Mouse (Mus musculus): ENCODE measurements at regions not wholly inside any gene's neighbourhood (a gene's known extent, or its start where the extent isn't known, plus 50 kb on each side); places are given as distances from the start of the nearest gene placed in this dataset.
A peak's percentile ranks its signal among the peaks of the same experiment; 100 is the strongest.

DNA sequence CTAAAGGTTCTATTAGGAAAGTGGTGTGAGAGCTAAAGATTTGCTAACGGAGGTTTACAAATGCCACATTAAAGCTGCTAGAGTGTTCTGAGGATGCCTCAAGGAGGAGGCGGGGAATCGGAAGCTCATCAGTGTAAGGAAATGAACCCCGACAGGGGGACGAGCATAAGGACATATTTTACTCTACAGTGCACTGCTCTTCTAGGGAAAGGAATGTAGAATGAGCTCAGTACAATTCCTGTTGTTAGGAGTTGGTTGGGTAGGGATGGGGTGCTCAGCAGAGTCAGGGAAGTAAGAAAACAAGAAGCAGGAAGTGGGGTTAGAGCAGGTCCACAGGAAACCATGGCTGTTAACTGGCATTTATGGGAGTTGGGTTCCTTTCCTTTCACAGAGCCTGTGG lies 54.6 kb downstream of the Mex3b start:
- no peak overlapping the region for H3K9ac ChIP-seq (replicated peaks)
- 83% methylated on average over 5 of the region's 5 CpGs for WGBS
- no peak overlapping the region for H3K4me3 ChIP-seq
- ATAC-seq (ENCODE audit: low FRiP score, low read depth) = no peak
- no peaks in the 10 kb centered on the region for H3K9me3 ChIP-seq
- H3K27ac ChIP-seq (replicated peaks) = no peak overlapping the region
- H3K4me2 ChIP-seq (replicated peaks) = no peak overlapping the region
- H3K36me3 ChIP-seq = no peaks in the 10 kb centered on the region
- no peaks in the 10 kb centered on the region for H3K4me1 ChIP-seq
- H3K27me3 ChIP-seq = no peaks in the 10 kb centered on the region

- Histone ChIP-seq H3K9ac (replicated peaks) (no peak overlapping the region), H3K27ac (replicated peaks) (no peak overlapping the region), H3K9me3 (no peaks in the 10 kb centered on the region), H3K36me3 (no peaks in the 10 kb centered on the region), H3K4me2 (replicated peaks) (no peak overlapping the region), H3K27me3 (no peaks in the 10 kb centered on the region), H3K4me3 (no peak overlapping the region), H3K4me1 (no peaks in the 10 kb centered on the region)
- no peak for ATAC-seq (ENCODE audit: low FRiP score, low read depth)
- 85% methylated on average over 11 of the region's 11 CpGs for WGBS
These were observed 56.3 kb downstream of the Mex3b start for GRCm38 (mm10) chr7:82923220-82924071.

DNA sequence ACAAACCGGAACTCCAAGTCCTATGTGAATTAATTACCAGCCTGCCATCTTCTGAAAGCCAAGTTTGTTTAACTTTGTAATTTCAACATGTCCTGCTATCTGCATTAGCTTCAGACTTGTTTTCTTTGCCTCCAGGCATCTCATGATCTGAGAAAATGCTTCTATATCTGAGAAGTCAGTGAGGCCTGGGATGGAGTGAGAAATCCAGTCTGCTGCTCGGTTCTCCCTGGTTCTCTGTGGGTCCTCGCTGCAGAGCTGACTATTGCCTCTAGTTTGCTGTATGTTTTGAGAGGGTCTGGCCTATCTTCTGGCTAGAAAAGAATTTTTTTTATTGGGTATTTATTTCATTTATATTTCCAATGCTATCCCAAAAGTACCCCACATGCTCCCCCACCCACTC lies 57.0 kb downstream of the Mex3b start:
- Histone ChIP-seq H3K27me3 (no peaks in the 10 kb centered on the region), H3K4me3 (no peak overlapping the region), H3K9me3 (no peaks in the 10 kb centered on the region), H3K36me3 (no peaks in the 10 kb centered on the region), H3K4me1 (no peaks in the 10 kb centered on the region), H3K4me2 (replicated peaks) (no peak overlapping the region), H3K27ac (replicated peaks) (no peak overlapping the region), H3K9ac (replicated peaks) (no peak overlapping the region)
- no peak for ATAC-seq (ENCODE audit: low FRiP score, low read depth)
- 85% methylated on average over 3 of the region's 3 CpGs for WGBS

DNA sequence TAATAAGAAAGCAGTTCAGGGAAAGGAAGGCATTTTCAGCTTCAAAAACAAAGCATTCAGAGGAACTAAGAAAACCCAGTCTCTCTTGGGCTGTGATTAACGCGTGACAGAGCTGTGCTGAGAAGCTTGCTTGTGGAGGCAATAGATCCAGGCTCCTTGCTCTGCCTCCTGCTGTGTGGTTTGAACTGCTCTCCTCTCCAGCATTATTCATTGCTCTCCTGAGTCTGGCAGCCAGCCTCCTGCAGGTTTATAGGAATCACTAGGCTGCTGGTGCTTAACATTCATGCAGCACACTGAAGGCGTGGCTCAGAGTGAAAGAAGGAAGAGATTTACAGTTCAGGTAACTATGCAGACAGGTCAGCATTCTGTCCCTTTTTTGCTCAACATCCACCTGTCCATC lies 71.2 kb downstream of the Mex3b start:
- no peak overlapping the region for H3K4me2 ChIP-seq (replicated peaks)
- no peak overlapping the region for H3K9ac ChIP-seq (replicated peaks)
- H3K4me1 ChIP-seq = peaks cover 4% of the 10 kb centered on the region; the same call in 1 of the 2 replicates
- 0 out of 2 replicates have a peak overlapping the region, but pooled peaks have one; percentile 5 for H3K27ac ChIP-seq (replicated peaks)
- no peaks in the 10 kb centered on the region for H3K36me3 ChIP-seq
- 14% methylated on average over 3 of the region's 3 CpGs for WGBS
- no peaks in the 10 kb centered on the region for H3K9me3 ChIP-seq
- ATAC-seq (ENCODE audit: low FRiP score, low read depth) = peak; percentile 44; the same call in 1 of the 2 replicates
- no peaks in the 10 kb centered on the region for H3K27me3 ChIP-seq
- H3K4me3 ChIP-seq = no peak overlapping the region

DNA sequence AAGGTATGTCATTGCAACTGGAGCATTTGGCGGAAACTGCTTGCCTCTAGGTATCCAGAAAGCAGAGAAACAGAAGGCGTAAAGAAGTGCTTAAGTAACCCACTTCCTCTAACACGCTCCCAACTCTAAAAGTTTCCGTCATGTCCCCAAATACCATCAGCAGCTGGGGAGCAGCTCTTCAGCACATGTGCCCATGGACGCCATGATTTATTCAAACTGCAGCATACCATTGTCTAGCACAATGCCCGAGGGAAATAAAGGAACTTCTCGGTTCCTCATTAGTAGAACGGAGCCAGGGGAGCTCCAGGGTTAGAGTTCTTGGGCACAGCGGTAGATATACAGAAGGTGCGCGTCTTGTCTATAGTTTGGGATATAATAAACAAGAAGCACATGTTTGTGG lies 72.4 kb downstream of the Mex3b start:
- Histone ChIP-seq H3K4me1 (peaks cover 4% of the 10 kb centered on the region; the same call in 1 of the 2 replicates), H3K9me3 (no peaks in the 10 kb centered on the region), H3K36me3 (no peaks in the 10 kb centered on the region), H3K9ac (replicated peaks) (no peak overlapping the region), H3K27ac (replicated peaks) (no peak overlapping the region), H3K4me2 (replicated peaks) (no peak overlapping the region), H3K4me3 (no peak overlapping the region), H3K27me3 (no peaks in the 10 kb centered on the region)
- WGBS = 88% methylated on average over 11 of the region's 11 CpGs
- no peak for ATAC-seq (ENCODE audit: low FRiP score, low read depth)

DNA sequence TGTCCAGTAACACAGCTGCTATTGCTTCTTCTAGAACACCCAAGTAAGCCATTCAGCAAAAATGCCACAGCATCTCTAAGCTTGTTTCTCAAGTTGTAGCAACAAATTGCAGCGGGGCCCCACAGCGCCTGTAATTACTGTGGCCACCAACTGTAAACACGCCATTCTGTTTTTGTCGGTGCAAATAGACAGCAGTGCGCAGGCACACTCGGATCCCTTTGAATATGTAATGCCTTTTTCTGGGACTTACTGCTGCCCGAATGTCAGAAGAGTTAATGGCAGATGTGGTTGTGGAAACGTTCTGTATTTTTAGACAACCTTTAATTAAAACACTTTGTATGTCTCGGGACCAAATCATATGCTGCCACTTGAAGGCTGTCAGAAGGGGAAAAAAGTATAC lies 76.2 kb downstream of the Mex3b start:
- no peak overlapping the region for H3K9ac ChIP-seq (replicated peaks)
- no peaks in the 10 kb centered on the region for H3K9me3 ChIP-seq
- H3K4me1 ChIP-seq = peaks cover 1% of the 10 kb centered on the region; the same call in 1 of the 2 replicates
- no peak overlapping the region for H3K4me3 ChIP-seq
- H3K36me3 ChIP-seq = no peaks in the 10 kb centered on the region
- no peak overlapping the region for H3K4me2 ChIP-seq (replicated peaks)
- WGBS = 82% methylated on average over 9 of the region's 9 CpGs
- no peak overlapping the region for H3K27ac ChIP-seq (replicated peaks)
- no peaks in the 10 kb centered on the region for H3K27me3 ChIP-seq
- ATAC-seq (ENCODE audit: low FRiP score, low read depth) = no peak

DNA sequence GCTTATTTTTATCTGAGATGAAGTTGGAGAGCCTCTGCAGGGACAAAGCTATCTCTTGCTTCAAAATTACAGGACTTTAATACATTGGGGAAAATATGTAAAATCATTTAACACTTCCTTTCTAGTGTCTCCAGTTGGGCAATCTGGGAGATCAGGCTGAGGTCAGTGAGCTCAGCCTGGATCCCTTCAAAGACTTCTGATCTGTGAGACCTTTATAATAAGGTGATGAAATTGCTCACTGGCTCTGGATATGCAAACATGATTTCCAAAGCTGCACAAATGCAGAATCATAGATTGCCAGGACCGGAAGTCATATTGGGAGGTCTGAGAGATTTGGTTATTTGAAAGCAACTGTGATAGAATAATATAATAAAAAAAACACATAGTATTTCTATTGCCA lies 76.7 kb downstream of the Mex3b start:
- H3K27me3 ChIP-seq = no peaks in the 10 kb centered on the region
- no peaks in the 10 kb centered on the region for H3K4me1 ChIP-seq
- H3K27ac ChIP-seq (replicated peaks) = no peak overlapping the region
- H3K9ac ChIP-seq (replicated peaks) = no peak overlapping the region
- ATAC-seq (ENCODE audit: low FRiP score, low read depth) = no peak
- H3K9me3 ChIP-seq = no peaks in the 10 kb centered on the region
- no peaks in the 10 kb centered on the region for H3K36me3 ChIP-seq
- H3K4me3 ChIP-seq = no peak overlapping the region
- H3K4me2 ChIP-seq (replicated peaks) = no peak overlapping the region
- 90% methylated on average over 1 of the region's 1 CpGs for WGBS

DNA sequence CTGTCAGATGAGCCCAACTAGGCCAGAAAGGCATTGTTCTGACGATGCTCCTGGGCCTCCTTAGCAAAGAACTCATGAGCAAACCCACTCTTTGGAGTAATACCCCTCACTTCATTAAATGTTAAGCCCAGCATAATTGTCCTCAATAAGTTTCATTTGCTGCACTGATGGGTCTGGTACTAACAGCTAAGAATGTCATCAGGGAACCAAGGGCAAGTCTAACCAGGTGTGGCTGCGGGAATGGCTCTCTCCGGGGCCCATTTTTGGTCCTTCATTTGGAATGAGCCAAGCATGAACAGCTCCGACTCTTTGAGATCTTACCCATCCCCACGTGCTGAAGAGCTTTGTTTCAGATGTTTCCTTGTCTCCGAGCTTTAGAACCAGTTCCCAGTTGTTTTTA lies 82.2 kb downstream of the Mex3b start:
- Histone ChIP-seq H3K4me1 (no peaks in the 10 kb centered on the region), H3K27ac (replicated peaks) (no peak overlapping the region), H3K9ac (replicated peaks) (no peak overlapping the region), H3K4me3 (no peak overlapping the region), H3K27me3 (no peaks in the 10 kb centered on the region), H3K9me3 (no peaks in the 10 kb centered on the region), H3K4me2 (replicated peaks) (no peak overlapping the region), H3K36me3 (no peaks in the 10 kb centered on the region)
- WGBS = 79% methylated on average over 6 of the region's 6 CpGs
- no peak for ATAC-seq (ENCODE audit: low FRiP score, low read depth)

DNA sequence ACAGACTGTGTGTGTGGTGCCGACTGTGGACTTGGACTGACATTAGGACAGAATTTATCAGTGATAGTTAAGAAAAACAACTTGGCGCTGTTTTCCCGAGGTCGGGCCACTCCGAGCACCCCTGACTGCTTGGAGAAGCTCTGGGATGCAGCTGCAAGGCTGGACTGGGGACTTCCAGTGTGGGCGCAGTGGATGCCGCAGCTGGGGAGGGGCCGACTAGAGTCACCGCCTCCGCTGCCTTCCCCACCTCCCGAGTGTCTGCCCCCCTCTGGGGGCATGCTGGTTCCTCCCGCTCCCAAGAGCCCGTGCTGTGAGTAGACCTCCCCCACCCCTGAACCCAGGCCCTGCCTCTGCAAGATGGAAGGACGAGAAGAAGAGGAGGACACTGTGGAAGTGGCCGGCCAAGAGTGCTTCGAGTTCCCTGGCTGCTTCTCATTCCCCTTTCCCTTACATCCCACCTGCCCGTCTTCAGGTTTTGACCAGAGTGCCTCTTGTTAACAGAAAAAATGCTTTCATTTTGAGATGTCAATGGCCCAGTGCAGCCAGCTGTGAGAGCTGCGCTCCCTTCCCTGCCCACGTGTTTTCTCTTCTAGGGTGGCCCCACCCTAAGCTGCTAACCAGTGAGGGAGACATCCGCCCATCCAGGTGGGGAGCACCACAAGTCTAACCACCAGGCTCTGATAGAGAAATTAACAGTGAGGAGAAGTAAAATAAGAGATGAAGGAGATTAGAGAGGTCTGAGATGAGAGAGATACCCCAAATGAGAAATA lies 90.3 kb downstream of the Mex3b start:
- no peak overlapping the region for H3K27ac ChIP-seq (replicated peaks)
- no peak for ATAC-seq (ENCODE audit: low FRiP score, low read depth)
- no peak overlapping the region for H3K4me3 ChIP-seq
- no peaks in the 10 kb centered on the region for H3K27me3 ChIP-seq
- no peak overlapping the region for H3K4me2 ChIP-seq (replicated peaks)
- no peaks in the 10 kb centered on the region for H3K4me1 ChIP-seq
- no peak overlapping the region for H3K9ac ChIP-seq (replicated peaks)
- 60% methylated on average over 20 of the region's 20 CpGs for WGBS
- H3K9me3 ChIP-seq = no peaks in the 10 kb centered on the region
- no peaks in the 10 kb centered on the region for H3K36me3 ChIP-seq

DNA sequence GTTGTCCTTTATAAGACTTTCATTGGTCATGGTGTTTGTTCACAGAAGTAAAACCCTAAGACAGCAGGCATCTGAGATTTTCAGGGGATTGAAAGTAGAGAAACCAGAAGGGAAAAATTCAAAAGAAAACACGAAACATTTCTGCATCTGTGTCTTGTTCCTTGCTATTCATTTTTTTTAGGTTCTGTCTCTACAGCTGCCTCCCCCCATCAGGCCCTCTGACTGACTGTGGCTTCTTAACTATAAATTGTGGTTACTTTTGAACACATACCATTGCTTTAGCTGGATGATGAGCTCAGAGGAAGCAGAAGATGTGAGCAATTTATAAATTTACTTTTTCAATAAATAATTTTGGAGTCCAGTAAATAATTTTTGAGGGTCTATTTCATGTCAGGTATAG lies 103.5 kb downstream of the Mex3b start:
- no peaks in the 10 kb centered on the region for H3K36me3 ChIP-seq
- H3K9ac ChIP-seq (replicated peaks) = no peak overlapping the region
- no peak overlapping the region for H3K27ac ChIP-seq (replicated peaks)
- H3K4me3 ChIP-seq = no peak overlapping the region
- WGBS = 93% methylated on average over 1 of the region's 1 CpGs
- H3K9me3 ChIP-seq = 0 out of 2 replicates have a peak, but pooled peaks cover 2% of the 10 kb centered on the region
- H3K4me2 ChIP-seq (replicated peaks) = no peak overlapping the region
- H3K4me1 ChIP-seq = peaks cover 3% of the 10 kb centered on the region; the same call in 1 of the 2 replicates
- ATAC-seq (ENCODE audit: low FRiP score, low read depth) = no peak
- H3K27me3 ChIP-seq = no peaks in the 10 kb centered on the region

- Histone ChIP-seq H3K9ac (replicated peaks) (no peak overlapping the region), H3K4me1 (peaks cover 3% of the 10 kb centered on the region; the same call in 1 of the 2 replicates), H3K9me3 (0 out of 2 replicates have a peak, but pooled peaks cover 2% of the 10 kb centered on the region), H3K4me3 (no peak overlapping the region), H3K36me3 (no peaks in the 10 kb centered on the region), H3K27me3 (no peaks in the 10 kb centered on the region), H3K4me2 (replicated peaks) (no peak overlapping the region), H3K27ac (replicated peaks) (no peak overlapping the region)
- 95% methylated on average over 5 of the region's 5 CpGs for WGBS
- no peak for ATAC-seq (ENCODE audit: low FRiP score, low read depth)
These were observed 104.1 kb downstream of the Mex3b start for GRCm38 (mm10) chr7:82971244-82971643.

Data from midbrain, embryonic 12.5 days (tissue).